Mouse (Mus musculus): ENCODE measurements around the gene Tmem203. TPM values are rescaled to one million over a fixed set of nuclear protein-coding genes. Genes with fewer than 3 reads are reported as not detected.
A peak's percentile ranks its signal among the peaks of the same experiment; 100 is the strongest.

Tmem203 gene
- total and polyA plus RNA-seq, 2 experiments: 14.5 to 43.7 TPM

- Histone ChIP-seq H3K79me2 (ENCODE audit: control insufficient read depth, insufficient read depth, low read length) (no peaks in the 10 kb centered on the region), H3K4me3 (ENCODE audit: insufficient read depth, low read depth, low read length) (peak overlapping the region; percentile 30; the same call in 1 of the 2 replicates), H3K36me3 (ENCODE audit: control insufficient read depth, insufficient read depth, low read length) (no peaks in the 10 kb centered on the region), H3K27me3 (ENCODE audit: control insufficient read depth, insufficient read depth, low read length) (peaks cover 10% of the 10 kb centered on the region), H3K9ac (ENCODE audit: low read depth, low read length) (no peak overlapping the region), H3K4me1 (ENCODE audit: control insufficient read depth, insufficient read depth, low read length) (peaks cover 3% of the 10 kb centered on the region; the same call in 1 of the 2 replicates), H3K27ac (replicated peaks; ENCODE audit: insufficient read depth, low read depth, low read length) (no peak overlapping the region)
- WGBS: 5% methylated on average over 44 of the region's 45 CpGs
- TF ChIP-seq CTCF (IDR thresholded peaks at IDR 0.05; ENCODE audit: low read depth, low read length) (no peak), POLR2A (IDR thresholded peaks at IDR 0.05; ENCODE audit: extremely low read depth, insufficient read depth, low read length) (no peak)
- DNase-seq (ENCODE audit: extremely low read depth, low read depth, low spot score): no peak
These were observed 49.7 kb downstream of the Tmem203 start for GRCm38 (mm10) chr2:25304657-25305541.

Other genes with a start within 250 kb of the Tmem203 start
Only the 30 nearest of the 34 such genes appear.
- 71.2 and 76.2 TPM in 2 replicates for gene Nsmf, start 201.1 kb upstream of the Tmem203 start, total RNA-seq (2014; rRNA removed)
- gene Nsmf, start 201.1 kb upstream of the Tmem203 start, polyA plus RNA-seq (2012; rRNA removed): 182 and 219 TPM in 2 replicates
- gene Entpd8, start 175.1 kb upstream of the Tmem203 start, total RNA-seq (2014; rRNA removed): 84.8 and 91.8 TPM in 2 replicates
- gene Entpd8, start 175.1 kb upstream of the Tmem203 start, polyA plus RNA-seq (2012; rRNA removed): 159 and 196 TPM in 2 replicates
- gene Noxa1, start 160.3 kb upstream of the Tmem203 start, total RNA-seq (2014; rRNA removed): not detected in 2 replicates
- gene Noxa1, start 160.3 kb upstream of the Tmem203 start, polyA plus RNA-seq (2012; rRNA removed): 0.15 TPM in 1 of 2 replicates, not detected in the other
- 0.74 and 2.1 TPM in 2 replicates for gene Nrarp, start 74.7 kb upstream of the Tmem203 start, total RNA-seq (2014; rRNA removed)
- gene Nrarp, start 74.7 kb upstream of the Tmem203 start, polyA plus RNA-seq (2012; rRNA removed): 1.5 and 1.6 TPM in 2 replicates
- 4.6 TPM in 2 replicates for gene Tor4a, start 58.6 kb upstream of the Tmem203 start, total RNA-seq (2014; rRNA removed)
- 4.3 and 7.0 TPM in 2 replicates for gene Tor4a, start 58.6 kb upstream of the Tmem203 start, polyA plus RNA-seq (2012; rRNA removed)
- 18.4 and 19.1 TPM in 2 replicates for gene Nelfb, start 44.0 kb upstream of the Tmem203 start, total RNA-seq (2014; rRNA removed)
- gene Nelfb, start 44.0 kb upstream of the Tmem203 start, polyA plus RNA-seq (2012; rRNA removed): 22.4 and 27.5 TPM in 2 replicates
- not detected in 2 replicates for gene Stpg3, start 40.8 kb upstream of the Tmem203 start, total RNA-seq (2014; rRNA removed)
- not detected in 2 replicates for gene Stpg3, start 40.8 kb upstream of the Tmem203 start, polyA plus RNA-seq (2012; rRNA removed)
- gene Fam166a, start 36.7 kb upstream of the Tmem203 start, total RNA-seq (2014; rRNA removed): not detected in 2 replicates
- gene Fam166a, start 36.7 kb upstream of the Tmem203 start, polyA plus RNA-seq (2012; rRNA removed): 0.07 TPM in 1 of 2 replicates, not detected in the other
- gene Tubb4b, start 30.7 kb upstream of the Tmem203 start, total RNA-seq (2014; rRNA removed): 80.5 and 129 TPM in 2 replicates
- 253 and 254 TPM in 2 replicates for gene Tubb4b, start 30.7 kb upstream of the Tmem203 start, polyA plus RNA-seq (2012; rRNA removed)
- not detected in 2 replicates for gene Slc34a3, start 21.1 kb upstream of the Tmem203 start, total RNA-seq (2014; rRNA removed)
- not detected in 2 replicates for gene Slc34a3, start 21.1 kb upstream of the Tmem203 start, polyA plus RNA-seq (2012; rRNA removed)
- not detected in 2 replicates for gene Rnf224, start 18.7 kb upstream of the Tmem203 start, total RNA-seq (2014; rRNA removed)
- not detected in 2 replicates for gene Rnf224, start 18.7 kb upstream of the Tmem203 start, polyA plus RNA-seq (2012; rRNA removed)
- not detected in 2 replicates for gene Rnf208, start 13.2 kb upstream of the Tmem203 start, total RNA-seq (2014; rRNA removed)
- 0.27 and 0.48 TPM in 2 replicates for gene Rnf208, start 13.2 kb upstream of the Tmem203 start, polyA plus RNA-seq (2012; rRNA removed)
- not detected in 2 replicates for gene Cysrt1, start 13.0 kb upstream of the Tmem203 start, total RNA-seq (2014; rRNA removed)
- gene Cysrt1, start 13.0 kb upstream of the Tmem203 start, polyA plus RNA-seq (2012; rRNA removed): 0.17 TPM in 1 of 2 replicates, not detected in the other
- 2.2 and 3.4 TPM in 2 replicates for gene AL732309.1, start 8.6 kb upstream of the Tmem203 start, total RNA-seq (2014; rRNA removed)
- 4.0 and 7.3 TPM in 2 replicates for gene AL732309.1, start 8.6 kb upstream of the Tmem203 start, polyA plus RNA-seq (2012; rRNA removed)
- 0.55 and 2.6 TPM in 2 replicates for gene Tprn, start 7.2 kb downstream of the Tmem203 start, total RNA-seq (2014; rRNA removed)
- gene Tprn, start 7.2 kb downstream of the Tmem203 start, polyA plus RNA-seq (2012; rRNA removed): 4.2 and 4.3 TPM in 2 replicates
- gene Ssna1, start 17.0 kb downstream of the Tmem203 start, total RNA-seq (2014; rRNA removed): 12.7 and 17.6 TPM in 2 replicates
- gene Ssna1, start 17.0 kb downstream of the Tmem203 start, polyA plus RNA-seq (2012; rRNA removed): 23.0 and 25.5 TPM in 2 replicates
- gene Anapc2, start 17.0 kb downstream of the Tmem203 start, total RNA-seq (2014; rRNA removed): 24.0 and 24.6 TPM in 2 replicates
- 45.8 and 52.1 TPM in 2 replicates for gene Anapc2, start 17.0 kb downstream of the Tmem203 start, polyA plus RNA-seq (2012; rRNA removed)
- not detected in 2 replicates for gene Tmem210, start 32.7 kb downstream of the Tmem203 start, total RNA-seq (2014; rRNA removed)
- gene Tmem210, start 32.7 kb downstream of the Tmem203 start, polyA plus RNA-seq (2012; rRNA removed): not detected in 2 replicates
- gene Lrrc26, start 34.5 kb downstream of the Tmem203 start, total RNA-seq (2014; rRNA removed): not detected in 2 replicates
- gene Lrrc26, start 34.5 kb downstream of the Tmem203 start, polyA plus RNA-seq (2012; rRNA removed): 0.07 and 0.10 TPM in 2 replicates
- gene Grin1, start 63.7 kb downstream of the Tmem203 start, total RNA-seq (2014; rRNA removed): 0.07 TPM in 1 of 2 replicates, not detected in the other
- not detected in 2 replicates for gene Grin1, start 63.7 kb downstream of the Tmem203 start, polyA plus RNA-seq (2012; rRNA removed)
- 17.3 and 19.5 TPM in 2 replicates for gene Man1b1, start 76.9 kb downstream of the Tmem203 start, total RNA-seq (2014; rRNA removed)
- gene Man1b1, start 76.9 kb downstream of the Tmem203 start, polyA plus RNA-seq (2012; rRNA removed): 8.1 TPM in 2 replicates
- gene Dpp7, start 100.9 kb downstream of the Tmem203 start, total RNA-seq (2014; rRNA removed): 26.9 and 30.1 TPM in 2 replicates
- 28.6 and 45.1 TPM in 2 replicates for gene Dpp7, start 100.9 kb downstream of the Tmem203 start, polyA plus RNA-seq (2012; rRNA removed)
- 3.3 and 5.4 TPM in 2 replicates for gene Uap1l1, start 110.2 kb downstream of the Tmem203 start, total RNA-seq (2014; rRNA removed)
- gene Uap1l1, start 110.2 kb downstream of the Tmem203 start, polyA plus RNA-seq (2012; rRNA removed): 3.0 and 8.1 TPM in 2 replicates
- 0.47 TPM in 1 of 2 replicates, not detected in the other for gene Sapcd2, start 116.9 kb downstream of the Tmem203 start, total RNA-seq (2014; rRNA removed)
- not detected in 2 replicates for gene Sapcd2, start 116.9 kb downstream of the Tmem203 start, polyA plus RNA-seq (2012; rRNA removed)
- gene Entpd2, start 140.4 kb downstream of the Tmem203 start, total RNA-seq (2014; rRNA removed): 0.87 and 0.92 TPM in 2 replicates
- gene Entpd2, start 140.4 kb downstream of the Tmem203 start, polyA plus RNA-seq (2012; rRNA removed): 5.6 and 9.7 TPM in 2 replicates
- gene Npdc1, start 143.9 kb downstream of the Tmem203 start, total RNA-seq (2014; rRNA removed): 1.7 and 3.6 TPM in 2 replicates
- 8.4 and 8.9 TPM in 2 replicates for gene Npdc1, start 143.9 kb downstream of the Tmem203 start, polyA plus RNA-seq (2012; rRNA removed)
- 0.13 TPM in 1 of 2 replicates, not detected in the other for gene Fut7, start 167.8 kb downstream of the Tmem203 start, total RNA-seq (2014; rRNA removed)
- 0.07 and 0.21 TPM in 2 replicates for gene Fut7, start 167.8 kb downstream of the Tmem203 start, polyA plus RNA-seq (2012; rRNA removed)
- 11.1 and 13.4 TPM in 2 replicates for gene Abca2, start 173.3 kb downstream of the Tmem203 start, total RNA-seq (2014; rRNA removed)
- 40.9 and 48.7 TPM in 2 replicates for gene Abca2, start 173.3 kb downstream of the Tmem203 start, polyA plus RNA-seq (2012; rRNA removed)
- gene Clic3, start 201.4 kb downstream of the Tmem203 start, total RNA-seq (2014; rRNA removed): 0.18 and 0.54 TPM in 2 replicates
- gene Clic3, start 201.4 kb downstream of the Tmem203 start, polyA plus RNA-seq (2012; rRNA removed): 6.2 and 9.2 TPM in 2 replicates
- 30.6 and 36.8 TPM in 2 replicates for gene Paxx, start 205.7 kb downstream of the Tmem203 start, total RNA-seq (2014; rRNA removed)
- gene Paxx, start 205.7 kb downstream of the Tmem203 start, polyA plus RNA-seq (2012; rRNA removed): 173 and 181 TPM in 2 replicates